Mouse (Mus musculus) C2C12 (cell line): ENCODE data around the gene Cyp4a32. TPM values are rescaled to one million over a fixed set of nuclear protein-coding genes. Genes with fewer than 3 reads are reported as not detected.
"Not testable (repeated sequence)": the region's sequence is repeated elsewhere in the genome, so short reads cannot be mapped to it uniquely, and the experiment has no call there.

ENCODE experiments used
- H3K27me3 ChIP-seq: one replicate; pipeline ENCODE4 v1.6.1; 2011; ENCODE audit not compliant: control insufficient read depth, insufficient read depth, insufficient read length
- H3K36me3 ChIP-seq: one replicate; pipeline ENCODE4 v1.6.1; 2011; ENCODE audit not compliant: control insufficient read depth, insufficient read depth
- H3K4me3 ChIP-seq: one replicate; pipeline ENCODE4 v1.5.1; 2011; ENCODE audit warnings: mild to moderate bottlenecking, control low read depth; ENCODE audit not compliant: poor library complexity, insufficient read depth, severe bottlenecking
- H3K79me2 ChIP-seq: one replicate; pipeline ENCODE4 v1.6.1; 2011; ENCODE audit not compliant: control insufficient read depth, insufficient read depth
- H3K79me3 ChIP-seq: one replicate; pipeline ENCODE4 v1.6.1; 2011; ENCODE audit warnings: low read depth, control low read depth
- H3ac ChIP-seq: one replicate; pipeline ENCODE3; 2011; ENCODE audit warnings: low read depth; ENCODE audit not compliant: control insufficient read depth, insufficient read length
- CEBPB ChIP-seq: IDR thresholded peaks from one replicate; pipeline ENCODE4 v1.6.1; 2011; ENCODE audit warnings: low read depth, mild to moderate bottlenecking, control low read depth, moderate library complexity
- CTCF ChIP-seq: IDR thresholded peaks from one replicate; pipeline ENCODE4 v1.5.1; 2011; ENCODE audit not compliant: control insufficient read depth, insufficient read depth, insufficient read length
- FOSL1 ChIP-seq: IDR thresholded peaks from one replicate; pipeline ENCODE4 v1.8.0; 2011; ENCODE audit warnings: mild to moderate bottlenecking, low read length; ENCODE audit not compliant: poor library complexity, insufficient read depth, severe bottlenecking
- MAX ChIP-seq: IDR thresholded peaks from one replicate; pipeline ENCODE4 v1.6.1; 2011; ENCODE audit warnings: mild to moderate bottlenecking, control low read depth
- MYOD1 ChIP-seq: IDR thresholded peaks from one replicate; pipeline ENCODE4 v1.6.1; 2011; ENCODE audit warnings: low read depth; ENCODE audit not compliant: control insufficient read depth, insufficient read length
- MYOG ChIP-seq: IDR thresholded peaks from one replicate; pipeline ENCODE4 v1.6.1; 2011; ENCODE audit not compliant: control insufficient read depth, insufficient read length; ENCODE audit errors: extremely low read depth
- USF1 ChIP-seq: IDR thresholded peaks from one replicate; pipeline ENCODE4 v1.6.1; 2011; ENCODE audit warnings: low read depth, mild to moderate bottlenecking, control low read depth, moderate library complexity
- polyA plus RNA-seq: library from polyadenylated mRNA; unstranded; fragments of >200 nt; fragmentation: generic; extraction: Trizol; gene quantifications from one replicate; pipeline ENCODE4 v1.2.1, GENCODE M21; 2012; ENCODE audit warnings: missing spikeins

The Cyp4a32 gene
- polyA plus RNA-seq, 1 experiment, result not detected

GRCm38 (mm10) chr4:115614005-115614404 is 13.2 kb downstream of the Cyp4a32 start:
- H3K4me3 ChIP-seq, result no peak overlapping the region
- H3K79me2 ChIP-seq, result no peaks in the 10 kb centered on the region
- no peak for TF ChIP-seq MYOD1
- TF ChIP-seq MYOG, result no peak
- no peak for TF ChIP-seq USF1
- no peak for TF ChIP-seq CTCF
- no peak for TF ChIP-seq FOSL1
- no peak for TF ChIP-seq MAX
- no peak for TF ChIP-seq CEBPB
- H3K79me3 ChIP-seq, result no peaks in the 10 kb centered on the region
- no peak overlapping the region for H3ac ChIP-seq
- H3K27me3 ChIP-seq, result no peaks in the 10 kb centered on the region
- H3K36me3 ChIP-seq, result no peaks in the 10 kb centered on the region

- H3K79me2 ChIP-seq, H3K27me3 ChIP-seq, H3ac ChIP-seq, H3K79me3 ChIP-seq, H3K4me3 ChIP-seq, H3K36me3 ChIP-seq: not testable (repeated sequence)
Observed at GRCm38 (mm10) chr4:115625560-115625959, 24.8 kb downstream of the Cyp4a32 start.

GRCm38 (mm10) chr4:115642967-115643754 is 42.4 kb downstream of the Cyp4a32 start:
- TF ChIP-seq FOSL1, result no peak
- no peak for TF ChIP-seq MYOG
- no peak for TF ChIP-seq CEBPB
- no peak for TF ChIP-seq MYOD1
- Histone ChIP-seq H3K79me2 (no peaks in the 10 kb centered on the region), H3ac (no peak overlapping the region), H3K79me3 (no peaks in the 10 kb centered on the region), H3K4me3 (no peak overlapping the region), H3K27me3 (no peaks in the 10 kb centered on the region), H3K36me3 (no peaks in the 10 kb centered on the region)

GRCm38 (mm10) chr4:115645371-115645770 is 44.6 kb downstream of the Cyp4a32 start:
- no peak for TF ChIP-seq MYOG
- no peak for TF ChIP-seq CEBPB
- TF ChIP-seq MYOD1, result no peak
- no peak for TF ChIP-seq MAX
- TF ChIP-seq USF1, result no peak
- no peak for TF ChIP-seq CTCF
- TF ChIP-seq FOSL1, result no peak
- Histone ChIP-seq H3K27me3 (no peaks in the 10 kb centered on the region), H3K4me3 (no peak overlapping the region), H3K79me2 (no peaks in the 10 kb centered on the region), H3ac (no peak overlapping the region), H3K79me3 (no peaks in the 10 kb centered on the region), H3K36me3 (no peaks in the 10 kb centered on the region)

- Histone ChIP-seq H3K27me3 (no peaks in the 10 kb centered on the region), H3ac (no peak within 1 kb of the TSS), H3K79me2 (no peaks in the 10 kb centered on the region), H3K36me3 (no peaks in the 10 kb centered on the region), H3K79me3 (no peaks in the 10 kb centered on the region), H3K4me3 (no peak within 1 kb of the TSS)
- TF ChIP-seq CTCF (no peak), MAX (no peak), MYOD1 (no peak), CEBPB (no peak), FOSL1 (no peak), MYOG (no peak), USF1 (no peak)
Observed at GRCm38 (mm10) chr4:115647580-115647979, 46.8 kb downstream of the Cyp4a32 start, which contains the start of gene Cyp4b1. Cyp4b1 (minus strand) TSS chr4:115647723.

- Histone ChIP-seq H3K79me2 (no peaks in the 10 kb centered on the region), H3K27me3 (no peaks in the 10 kb centered on the region), H3ac (no peak overlapping the region), H3K79me3 (no peaks in the 10 kb centered on the region), H3K4me3 (no peak overlapping the region), H3K36me3 (no peaks in the 10 kb centered on the region)
- TF ChIP-seq FOSL1, result no peak
- TF ChIP-seq CTCF, result no peak
- TF ChIP-seq MYOD1, result no peak
- TF ChIP-seq MYOG, result no peak
- TF ChIP-seq MAX, result no peak
- no peak for TF ChIP-seq USF1
- TF ChIP-seq CEBPB, result no peak
Observed at GRCm38 (mm10) chr4:115648752-115649151, 48.0 kb downstream of the Cyp4a32 start.
